Mouse (Mus musculus): ENCODE data around the gene Olfr821.
"Not testable (repeated sequence)": the region's sequence is repeated elsewhere in the genome, so short reads cannot be mapped to it uniquely, and the experiment has no call there.

Olfr821 gene

DNA sequence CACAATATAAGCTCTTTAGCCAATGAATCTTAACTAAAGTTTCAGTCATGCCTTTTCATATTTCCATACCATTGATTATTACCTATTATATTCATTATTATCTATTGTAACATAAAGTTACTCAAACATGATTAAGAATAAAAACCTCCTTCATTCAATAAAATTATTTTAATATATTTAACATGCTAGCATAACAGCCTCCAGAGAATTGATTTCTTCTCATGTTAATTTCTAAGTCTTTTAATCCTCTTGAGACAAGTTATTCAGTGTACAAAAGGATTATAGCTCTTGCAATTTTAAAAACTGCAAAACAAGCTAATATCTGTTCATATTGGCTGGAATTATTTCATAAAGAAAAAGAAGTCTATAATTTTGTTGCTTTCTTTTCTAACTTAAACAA lies at the start of gene Olfr821:
Gene Olfr821 (plus strand): TSS at position 301 of the 400 bp plus-strand sequence.
- no peak for DNase-seq

DNA sequence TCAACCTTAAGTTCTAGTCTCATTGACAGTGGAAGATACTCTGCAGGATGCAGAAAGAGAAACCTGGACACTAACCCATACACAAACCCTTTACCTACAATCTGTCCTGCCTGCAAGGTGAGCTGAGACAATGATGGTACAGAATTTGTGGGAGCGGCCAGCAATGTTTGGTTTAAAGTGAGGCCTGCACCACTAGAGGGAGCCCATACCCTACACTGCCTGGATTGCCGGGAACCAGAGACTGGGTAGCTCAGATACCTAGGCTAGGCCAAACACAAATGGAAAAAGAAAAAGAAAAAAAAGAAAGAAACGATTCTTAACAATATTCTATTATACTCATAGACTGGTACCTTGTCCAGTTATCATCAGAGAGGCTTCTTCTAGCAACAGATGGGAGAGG lies 48.3 kb upstream of the Olfr821 start:
- DNase-seq = not testable (repeated sequence)

DNA sequence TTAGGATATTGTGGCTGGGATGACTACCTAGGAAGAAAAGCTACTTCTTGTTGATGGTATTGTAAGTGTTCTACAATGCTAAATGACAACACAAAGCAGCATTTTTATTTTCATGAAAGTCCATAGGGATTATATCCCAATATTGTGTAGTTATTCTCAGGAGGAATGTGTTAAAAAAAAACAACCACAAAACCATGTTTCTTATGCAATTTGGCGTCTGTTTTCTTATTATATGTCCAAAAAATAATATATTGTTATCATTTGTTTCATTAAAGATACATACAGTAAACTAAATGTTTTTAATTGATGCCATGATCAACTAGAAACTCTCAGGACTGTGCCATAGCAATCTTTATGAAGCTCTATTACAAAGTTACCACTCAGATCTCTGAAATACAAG lies 45.2 kb upstream of the Olfr821 start, which contains the start of gene Gm10310:
Gene Gm10310 (minus strand): TSS at position 101 of the 400 bp plus-strand sequence.
- DNase-seq = not testable (repeated sequence)

DNA sequence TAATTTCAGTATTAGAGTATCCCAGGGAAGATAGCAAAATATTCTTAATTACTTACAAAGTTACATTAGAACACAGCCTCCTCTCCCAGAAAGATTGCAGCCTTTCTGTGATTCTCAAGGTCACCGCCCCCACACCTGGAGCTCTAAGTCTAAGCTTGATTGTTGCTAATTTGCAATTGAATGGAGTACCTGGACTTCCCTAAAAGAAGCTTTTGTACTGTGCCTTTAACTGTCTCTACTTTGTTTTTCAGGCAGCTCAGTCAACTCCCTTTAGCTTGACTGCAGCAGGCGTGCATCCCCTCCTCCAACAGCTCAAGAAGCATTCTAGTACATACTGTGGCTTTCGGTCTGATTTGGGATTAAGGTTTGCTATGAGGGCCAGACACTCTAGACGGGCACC lies 26.0 kb upstream of the Olfr821 start:
- not testable (repeated sequence) for DNase-seq

DNA sequence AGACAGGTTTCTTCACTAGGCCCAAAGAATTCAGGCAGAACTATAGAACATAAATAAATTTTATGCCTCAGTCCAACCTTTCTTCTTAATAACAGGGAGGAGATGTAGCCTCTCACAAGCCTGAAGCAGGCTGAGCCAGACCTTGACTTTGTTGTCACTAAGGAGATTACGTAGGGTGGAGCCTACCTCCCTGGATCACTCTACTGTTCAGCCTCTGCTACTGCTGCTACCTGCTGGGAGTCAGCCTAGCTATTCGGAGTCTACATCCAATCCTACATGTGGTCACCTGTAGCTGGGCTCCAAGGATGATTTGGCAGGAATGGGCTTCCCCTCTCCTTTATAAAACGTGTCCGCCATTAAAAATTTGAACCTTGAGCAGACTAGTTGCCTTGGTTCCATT lies 24.8 kb upstream of the Olfr821 start:
- DNase-seq = not testable (repeated sequence)

DNA sequence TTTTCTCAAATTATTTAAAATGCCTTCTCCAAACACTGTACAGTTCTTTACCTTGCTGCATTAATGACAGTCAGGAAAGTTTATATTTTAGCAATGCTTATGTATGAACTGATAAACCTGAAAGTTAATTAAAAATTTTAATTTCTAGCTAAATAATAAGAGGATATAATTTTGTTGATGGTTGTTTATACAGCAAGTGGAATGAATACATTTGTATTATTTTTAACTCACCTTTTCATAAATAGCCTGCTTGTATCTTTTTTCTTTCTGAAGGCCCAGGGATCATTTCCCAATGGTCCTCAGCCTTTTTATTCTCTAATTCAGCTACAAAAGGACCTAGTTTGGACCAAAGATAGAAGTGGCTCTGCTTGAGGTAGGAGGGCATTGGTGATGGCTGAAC lies 17.8 kb upstream of the Olfr821 start, which contains the start of gene Olfr820:
Gene Olfr820 (plus strand): TSS at position 301 of the 400 bp plus-strand sequence.
- DNase-seq = no peak

DNA sequence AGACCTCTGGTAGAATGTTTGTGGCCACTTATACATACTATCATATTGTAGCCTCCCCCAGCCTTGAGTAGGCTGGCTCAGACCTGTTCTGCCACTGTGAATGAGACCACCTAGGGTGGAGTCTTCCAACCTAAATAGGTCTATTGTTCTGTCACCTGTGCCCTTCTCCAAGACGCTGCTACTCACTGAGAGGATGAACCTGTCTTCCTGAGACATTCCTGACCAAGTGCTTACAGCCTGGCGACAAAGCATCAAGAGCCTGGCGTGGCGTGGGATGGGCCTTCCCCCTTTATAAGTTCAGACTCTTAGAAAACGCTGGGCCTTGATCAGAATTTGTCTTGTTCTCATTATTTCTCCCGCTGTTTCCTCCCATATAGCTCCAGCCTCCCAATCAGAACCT lies 6.9 kb downstream of the Olfr821 start:
- DNase-seq = no peak

DNA sequence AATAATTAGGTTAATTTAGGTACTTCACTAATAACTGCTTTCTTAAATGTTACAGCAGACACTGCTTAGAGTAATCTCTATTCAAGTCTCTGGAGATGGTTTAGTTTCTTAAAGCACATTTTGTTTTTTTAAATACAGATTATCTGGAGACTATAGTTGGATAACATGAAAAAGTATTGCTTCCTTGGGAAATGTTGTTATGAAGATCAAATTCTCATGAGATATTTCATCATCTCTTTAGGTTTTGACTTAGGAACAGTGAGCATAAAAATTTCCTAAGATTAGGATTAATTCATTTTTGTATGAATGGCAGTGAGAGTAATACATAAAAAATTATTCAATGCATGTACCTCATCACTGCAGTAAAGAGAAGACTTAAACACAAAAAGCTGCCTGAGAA lies 40.8 kb downstream of the Olfr821 start, which contains the start of gene Olfr822:
Gene Olfr822 (plus strand): TSS at position 301 of the 400 bp plus-strand sequence.
- no peak for DNase-seq
